Mouse (Mus musculus): ENCODE results near the gene Rita1.

Gene Rita1

DNA sequence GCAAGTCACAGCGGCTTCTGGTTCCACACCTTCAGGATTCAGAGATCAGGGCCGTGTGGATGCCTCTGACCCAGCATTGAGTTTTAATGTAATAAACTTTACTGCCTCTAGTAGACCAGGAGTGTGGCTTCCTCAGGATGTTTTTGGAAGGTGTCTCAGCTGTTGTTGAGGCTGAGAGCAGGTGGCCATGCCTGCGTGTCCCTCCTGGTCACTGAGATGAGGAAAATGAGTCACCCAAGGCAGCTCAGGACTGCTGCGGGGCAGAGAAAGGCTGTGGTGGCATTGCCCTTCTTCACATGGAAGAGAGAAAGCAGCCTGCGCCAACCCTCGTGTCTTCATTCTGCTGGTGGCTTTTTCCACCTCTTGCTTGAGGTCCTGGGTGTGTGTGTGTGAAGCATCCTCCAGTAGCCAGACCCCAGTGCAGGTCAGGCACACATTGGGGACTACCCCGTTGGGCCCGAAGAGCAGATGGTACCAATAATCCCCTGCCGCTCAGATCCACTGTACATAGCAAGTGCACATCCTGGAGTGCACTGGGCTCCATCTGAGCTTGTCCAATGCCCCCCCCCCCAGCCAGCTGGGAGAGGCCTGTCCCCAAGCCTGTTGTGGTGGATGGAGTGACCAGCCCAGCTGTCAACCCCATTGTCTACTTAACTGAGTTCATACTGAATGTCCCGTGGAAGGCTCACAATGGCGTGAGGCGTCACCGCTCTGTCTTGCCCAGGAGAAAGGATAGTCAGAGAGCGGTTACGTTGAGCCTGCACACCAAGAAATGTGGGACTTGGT lies 15.3 kb upstream of the Rita1 start:
- DNase-seq (ENCODE audit: low spot score): no peak

DNA sequence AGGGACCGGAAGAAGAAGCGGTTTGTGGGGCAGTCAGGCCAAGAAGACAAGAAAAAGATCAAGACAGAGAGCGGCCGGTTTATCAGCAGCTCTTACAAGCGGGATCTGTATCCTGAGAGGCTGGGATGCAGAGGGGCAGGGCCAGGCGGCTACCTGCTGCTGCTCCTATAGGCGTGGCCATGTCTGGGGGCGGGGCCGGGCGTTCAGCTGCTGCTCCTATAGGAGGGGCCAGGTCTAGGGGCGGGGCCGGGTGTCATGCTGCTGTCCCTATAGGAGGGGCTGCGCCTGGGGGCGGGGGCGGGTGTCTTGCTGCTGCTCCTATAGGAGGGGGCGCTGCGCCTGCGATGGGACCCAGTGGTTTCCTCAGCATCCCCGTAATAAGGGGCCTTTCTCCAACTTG lies 14.0 kb upstream of the Rita1 start:
- no peak for DNase-seq (ENCODE audit: low spot score)

DNA sequence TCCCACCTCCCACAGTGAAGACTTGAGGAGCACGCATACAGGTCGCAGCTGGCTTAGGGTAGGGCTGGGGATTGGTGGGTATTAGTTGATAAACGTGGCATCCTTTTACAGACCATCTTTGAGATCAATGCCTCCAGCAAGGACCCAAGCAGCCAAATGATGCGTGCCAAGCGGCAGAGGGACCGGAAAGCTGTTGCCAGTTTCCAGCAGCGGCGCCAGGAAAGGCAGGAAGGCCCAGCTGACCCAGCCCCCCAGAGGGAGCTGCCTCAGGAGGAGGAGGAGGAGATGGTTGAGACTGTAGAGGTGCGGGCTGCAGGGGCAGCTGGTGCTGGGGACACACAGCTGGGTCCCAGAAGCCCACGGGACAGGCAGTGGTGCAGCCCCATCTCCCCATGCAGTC lies 12.0 kb upstream of the Rita1 start:
- no peak for DNase-seq (ENCODE audit: low spot score)

- no peak for DNase-seq (ENCODE audit: low spot score)
Measured at GRCm38 (mm10) chr5:120622198-120622851, 9.9 kb upstream of the Rita1 start.

DNA sequence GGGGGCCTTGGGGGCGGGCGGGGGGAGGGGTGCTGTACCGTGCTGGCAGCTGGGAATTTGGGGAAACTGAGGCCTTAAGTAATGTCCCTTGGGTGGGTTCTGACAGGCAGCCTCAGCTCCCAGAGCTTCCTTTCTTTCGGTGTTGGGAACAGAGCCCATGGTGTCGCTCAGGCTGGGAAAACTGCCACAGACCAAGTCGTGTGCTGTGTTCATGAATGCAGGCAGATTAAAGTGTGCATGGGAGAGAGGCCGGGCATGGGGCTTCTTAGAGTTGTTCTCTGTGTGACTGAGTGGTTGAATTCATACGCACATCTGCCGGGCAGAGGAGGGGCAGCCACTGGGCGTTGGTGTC lies 9.4 kb upstream of the Rita1 start:
- no peak for DNase-seq (ENCODE audit: low spot score)

DNA sequence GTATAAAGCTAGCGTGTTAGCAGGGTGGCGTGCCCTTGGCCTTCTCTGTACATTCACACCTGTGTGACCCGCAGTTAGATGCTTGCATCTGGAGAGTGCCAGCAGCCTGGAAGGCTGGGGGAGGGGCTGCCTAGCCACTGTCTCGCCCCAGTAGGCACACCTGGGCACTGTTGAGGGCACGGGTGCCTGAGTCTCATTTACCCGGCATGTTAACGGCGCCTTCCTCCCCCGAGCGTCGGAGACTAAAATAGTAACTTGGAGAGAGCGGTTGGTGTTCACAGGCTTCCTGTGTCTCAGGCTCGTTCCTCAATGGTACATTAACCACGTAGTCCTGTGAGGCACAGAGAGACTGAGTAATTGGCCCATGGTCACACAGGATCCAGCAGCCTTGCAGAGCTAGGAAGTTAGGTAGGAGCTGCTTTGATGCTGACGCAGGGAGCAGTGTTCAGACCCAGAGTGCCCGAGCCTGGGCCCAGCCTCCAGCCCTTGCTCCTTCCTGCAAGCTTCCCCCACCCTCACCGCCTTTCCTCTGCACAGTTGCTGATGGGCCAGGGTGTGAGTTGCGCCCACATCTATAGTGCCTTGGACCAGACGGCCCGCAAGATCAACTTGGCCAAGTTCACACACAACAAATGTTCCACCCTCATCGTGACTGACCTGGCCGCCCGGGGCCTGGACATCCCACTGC lies 8.8 kb upstream of the Rita1 start:
- DNase-seq (ENCODE audit: low spot score): no peak

- DNase-seq (ENCODE audit: low spot score): peak; percentile 70
Measured at GRCm38 (mm10) chr5:120620375-120621077, 8.1 kb upstream of the Rita1 start.

DNA sequence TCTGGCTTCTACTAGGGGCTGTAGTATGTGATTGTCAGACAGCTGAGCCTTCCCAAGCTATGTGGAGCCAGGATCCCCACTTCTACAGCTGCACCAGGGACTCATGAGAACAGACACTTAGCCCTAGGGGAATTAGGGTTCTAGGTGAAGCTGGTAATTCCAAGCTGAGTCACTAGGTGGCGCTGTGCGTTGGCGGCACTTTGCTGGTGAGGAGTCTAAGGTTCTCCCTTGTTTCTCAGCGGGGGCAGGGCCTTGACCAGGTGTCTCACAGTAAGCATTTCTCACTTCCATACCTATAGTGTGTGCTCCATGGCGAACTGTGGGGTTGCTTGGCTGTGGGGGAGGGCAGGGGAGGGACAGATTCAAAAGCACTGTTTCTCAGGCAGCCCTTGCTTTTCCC lies 6.8 kb upstream of the Rita1 start:
- DNase-seq (ENCODE audit: low spot score): peak; percentile 31

DNA sequence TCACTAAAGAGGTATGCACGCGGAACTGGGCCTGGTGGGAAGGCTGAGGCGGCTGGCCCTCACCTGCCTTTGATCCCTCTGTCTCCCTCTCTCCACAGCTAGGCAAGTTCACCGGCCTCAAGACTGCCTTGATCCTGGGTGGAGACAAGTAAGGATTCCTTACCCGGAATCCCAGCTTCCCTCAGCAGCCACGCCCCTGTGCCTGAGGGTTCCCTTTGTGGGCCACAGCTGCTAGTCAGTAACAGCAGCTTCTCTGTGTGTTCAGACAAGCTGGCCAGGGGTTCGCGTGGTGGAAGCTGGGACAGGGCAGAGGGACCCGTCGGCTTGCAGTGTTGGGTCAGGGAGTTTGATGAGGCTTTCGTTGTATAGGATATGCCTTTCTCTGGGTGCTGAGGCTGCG lies 6.4 kb upstream of the Rita1 start:
- DNase-seq (ENCODE audit: low spot score): no peak

GRCm38 (mm10) chr5:120615903-120616302 lies 3.5 kb upstream of the Rita1 start:
- DNase-seq (ENCODE audit: low spot score): no peak

DNA sequence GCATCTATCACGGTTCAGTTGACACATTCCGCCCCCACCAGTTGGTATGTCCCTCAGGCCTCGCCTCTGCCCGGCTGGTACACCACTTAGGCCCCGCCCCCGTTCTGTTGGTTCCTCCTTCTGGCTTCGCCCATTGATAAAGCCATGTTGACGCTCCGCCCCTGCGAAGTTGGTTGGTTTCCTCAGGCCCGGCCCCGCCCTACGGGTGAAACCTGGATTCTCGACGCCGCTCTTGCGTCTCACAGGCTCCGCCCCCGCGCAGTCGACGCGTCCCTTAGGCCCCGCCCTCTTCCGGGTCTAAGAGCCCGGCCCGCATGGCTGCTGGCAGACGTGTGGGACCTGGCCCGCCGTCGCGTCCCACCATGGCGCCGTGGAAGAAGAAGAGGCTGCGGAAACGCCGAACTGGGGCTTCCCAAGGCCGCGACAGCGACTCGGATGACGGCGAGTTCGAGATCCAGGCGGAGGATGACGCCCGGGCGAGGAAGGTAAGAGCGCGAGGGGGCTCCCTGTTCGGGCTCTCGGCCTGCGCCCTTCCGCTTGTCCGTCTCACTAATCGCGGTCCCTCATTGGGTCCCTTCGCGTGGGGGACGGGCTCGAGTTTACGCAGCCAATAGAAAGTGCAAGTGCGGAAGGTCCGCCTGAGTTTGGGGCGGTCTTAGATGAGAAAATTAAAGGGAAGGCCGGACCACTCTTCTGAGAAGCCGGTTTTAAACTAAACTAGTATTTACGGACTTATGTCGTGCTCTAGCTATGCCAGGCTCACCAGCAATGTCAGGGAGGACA lies 624 bp upstream of the Rita1 start:
- DNase-seq (ENCODE audit: low spot score): peak; percentile 100

GRCm38 (mm10) chr5:120611416-120611815 lies 973 bp downstream of the Rita1 start:
- DNase-seq (ENCODE audit: low spot score): no peak

DNA sequence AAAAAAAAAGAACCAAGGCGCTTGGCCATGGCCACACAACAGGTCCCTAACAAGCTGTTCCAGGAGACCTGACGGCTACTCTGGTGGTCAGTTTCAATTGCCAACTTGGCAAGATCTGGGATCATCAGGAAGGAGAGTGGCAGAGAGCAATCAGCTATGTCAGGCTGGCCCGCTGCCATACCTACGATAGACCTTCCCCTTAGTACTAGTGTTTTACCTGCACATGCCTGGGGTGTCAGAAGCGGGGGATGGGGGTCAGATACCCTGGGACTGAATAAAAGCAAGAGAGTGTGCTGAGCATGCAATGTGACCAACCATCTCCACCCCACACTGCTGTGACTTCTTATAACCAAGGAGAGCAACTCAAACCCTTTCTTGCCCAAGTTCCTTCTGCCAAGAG lies 1.5 kb downstream of the Rita1 start:
- DNase-seq (ENCODE audit: low spot score): no peak

GRCm38 (mm10) chr5:120609246-120609775 lies 3.1 kb downstream of the Rita1 start:
- no peak for DNase-seq (ENCODE audit: low spot score)

- DNase-seq (ENCODE audit: low spot score): no peak
Measured at GRCm38 (mm10) chr5:120607335-120607734, 5.1 kb downstream of the Rita1 start.

- no peak for DNase-seq (ENCODE audit: low spot score)
Measured at GRCm38 (mm10) chr5:120606590-120607200, 5.7 kb downstream of the Rita1 start.

GRCm38 (mm10) chr5:120605688-120606087 lies 6.7 kb downstream of the Rita1 start:
- peak; percentile 89 for DNase-seq (ENCODE audit: low spot score)

- DNase-seq (ENCODE audit: low spot score): no peak
Measured at GRCm38 (mm10) chr5:120605241-120605661, 7.1 kb downstream of the Rita1 start.

- DNase-seq (ENCODE audit: low spot score): peak; percentile 81
Measured at GRCm38 (mm10) chr5:120604839-120605238, 7.5 kb downstream of the Rita1 start.

- DNase-seq (ENCODE audit: low spot score): no peak
Measured at GRCm38 (mm10) chr5:120603515-120603914, 8.9 kb downstream of the Rita1 start.

- no peak for DNase-seq (ENCODE audit: low spot score)
Measured at GRCm38 (mm10) chr5:120602210-120602609, 10.2 kb downstream of the Rita1 start.

Data from lung, postnatal 25 days (tissue).